Mouse (Mus musculus) embryonic facial prominence, embryonic 13.5 days (tissue): ENCODE results near the gene Itpr1. TPM values are rescaled to one million over a fixed set of nuclear protein-coding genes. Genes with fewer than 3 reads are reported as not detected.

Experiments used
- ATAC-seq: fragments of 200-750 bp; cut with Nextera tagmentation; 2 replicates; pipeline ENCODE4 v1.8.0; 2017; ENCODE audit warnings: low read depth; ENCODE audit not compliant: insufficient number of reproducible peaks, insufficient read depth, low FRiP score, low TSS enrichment
- H3K27ac ChIP-seq: fragments of 300-500 bp; sonication (generic); 2 replicates; pipeline ENCODE4 v1.5.1; 2015; ENCODE audit warnings: moderate library complexity, mild to moderate bottlenecking, inconsistent platforms
- H3K27me3 ChIP-seq: fragments of 300-500 bp; sonication (generic); 2 replicates; pipeline ENCODE4 v1.6.1; 2015; ENCODE audit warnings: mild to moderate bottlenecking, inconsistent platforms
- H3K36me3 ChIP-seq: fragments of 300-500 bp; sonication (generic); 2 replicates; pipeline ENCODE4 v1.6.1; 2015; ENCODE audit warnings: mild to moderate bottlenecking, inconsistent platforms
- H3K4me1 ChIP-seq: fragments of 300-500 bp; sonication (generic); 2 replicates; pipeline ENCODE4 v1.6.1; 2015; ENCODE audit warnings: inconsistent platforms
- H3K4me2 ChIP-seq: fragments of 300-500 bp; sonication (generic); 2 replicates; pipeline ENCODE4 v1.6.1; 2015; ENCODE audit warnings: moderate library complexity, mild to moderate bottlenecking, inconsistent platforms
- H3K4me3 ChIP-seq: fragments of 300-500 bp; sonication (generic); 2 replicates; pipeline ENCODE4 v1.5.1; 2015; ENCODE audit warnings: mild to moderate bottlenecking, inconsistent platforms
- H3K9ac ChIP-seq: fragments of 300-500 bp; sonication (generic); 2 replicates; pipeline ENCODE4 v1.6.1; 2015; ENCODE audit warnings: mild to moderate bottlenecking, inconsistent platforms
- H3K9me3 ChIP-seq: fragments of 300-500 bp; sonication (generic); 2 replicates; pipeline ENCODE4 v1.6.1; 2016; ENCODE audit warnings: inconsistent platforms
- WGBS: fragments of 180-500 bp; shearing (Covaris S2); methylation state at CpG from one replicate; pipeline ENCODE4 v1.1.7; 2015; ENCODE audit warnings: mixed read lengths; 5-methylcytosine and 5-hydroxymethylcytosine counted together
- polyA plus RNA-seq: library from polyadenylated mRNA; unstranded; fragments of >200 nt; fragmentation: Nextera tagmentation; extraction: Ambion mirVana; gene quantifications from 2 replicates; pipeline ENCODE4 v1.2.1, GENCODE M21; 2015

Gene Itpr1
- polyA plus RNA-seq, 1 experiment from 2014 or later = 7.8 TPM

- Histone ChIP-seq H3K4me1 (peaks cover 53% of the 10 kb centered on the region), H3K9ac (no peak overlapping the region), H3K27ac (no peak overlapping the region), H3K4me2 (no peak overlapping the region), H3K4me3 (no peak overlapping the region), H3K36me3 (no peaks in the 10 kb centered on the region), H3K9me3 (no peaks in the 10 kb centered on the region), H3K27me3 (no peaks in the 10 kb centered on the region)
- ATAC-seq = no peak
- WGBS = 32% methylated on average over 6 of the region's 6 CpGs
Observed at GRCm38 (mm10) chr6:108233070-108233469, 20.2 kb downstream of the Itpr1 start.

GRCm38 (mm10) chr6:108234536-108234935 is 21.6 kb downstream of the Itpr1 start:
- H3K9ac ChIP-seq = no peak overlapping the region
- no peaks in the 10 kb centered on the region for H3K27me3 ChIP-seq

GRCm38 (mm10) chr6:108235680-108236123 is 22.8 kb downstream of the Itpr1 start:
- ATAC-seq = no peak
- no peaks in the 10 kb centered on the region for H3K27me3 ChIP-seq
- no peak overlapping the region for H3K9ac ChIP-seq
- H3K4me1 ChIP-seq = peaks cover 67% of the 10 kb centered on the region
- no peaks in the 10 kb centered on the region for H3K9me3 ChIP-seq
- WGBS = 33% methylated on average over 13 of the region's 13 CpGs
- peak overlapping the region; percentile 71 for H3K27ac ChIP-seq
- no peak overlapping the region for H3K4me3 ChIP-seq
- H3K4me2 ChIP-seq = 0 out of 2 replicates have a peak overlapping the region, but pooled peaks have one; percentile 14
- H3K36me3 ChIP-seq = no peaks in the 10 kb centered on the region

More at GRCm38 (mm10) chr6:108234536-108234935, 21.6 kb downstream of the Itpr1 start:
- no peak for ATAC-seq
- no peak overlapping the region for H3K4me3 ChIP-seq
- no peak overlapping the region for H3K27ac ChIP-seq
- peaks cover 59% of the 10 kb centered on the region for H3K4me1 ChIP-seq
- 66% methylated on average over 6 of the region's 6 CpGs for WGBS
- H3K9me3 ChIP-seq = no peaks in the 10 kb centered on the region
- H3K4me2 ChIP-seq = no peak overlapping the region
- no peaks in the 10 kb centered on the region for H3K36me3 ChIP-seq

- no peak for ATAC-seq
- H3K4me2 ChIP-seq = no peak overlapping the region; the same call in 1 of the 2 replicates
- H3K27ac ChIP-seq = peak overlapping the region; percentile 71; the same call in 1 of the 2 replicates
Observed at GRCm38 (mm10) chr6:108236411-108236921, 23.6 kb downstream of the Itpr1 start.

GRCm38 (mm10) chr6:108236996-108237395 is 24.1 kb downstream of the Itpr1 start:
- no peak for ATAC-seq
- H3K27ac ChIP-seq = no peak overlapping the region
- H3K9ac ChIP-seq = no peak overlapping the region

More at GRCm38 (mm10) chr6:108236411-108236921, 23.6 kb downstream of the Itpr1 start:
- H3K27me3 ChIP-seq = no peaks in the 10 kb centered on the region
- no peak overlapping the region for H3K4me3 ChIP-seq
- no peaks in the 10 kb centered on the region for H3K9me3 ChIP-seq
- no peaks in the 10 kb centered on the region for H3K36me3 ChIP-seq
- peaks cover 72% of the 10 kb centered on the region for H3K4me1 ChIP-seq
- 42% methylated on average over 9 of the region's 9 CpGs for WGBS
- H3K9ac ChIP-seq = no peak overlapping the region

GRCm38 (mm10) chr6:108237585-108237984 is 24.7 kb downstream of the Itpr1 start:
- no peaks in the 10 kb centered on the region for H3K36me3 ChIP-seq
- H3K9me3 ChIP-seq = no peaks in the 10 kb centered on the region
- no peak for ATAC-seq
- no peak overlapping the region for H3K9ac ChIP-seq
- 34% methylated on average over 8 of the region's 8 CpGs for WGBS
- H3K4me2 ChIP-seq = no peak overlapping the region
- H3K4me3 ChIP-seq = no peak overlapping the region
- no peaks in the 10 kb centered on the region for H3K27me3 ChIP-seq
- peak overlapping the region; percentile 56; the same call in 1 of the 2 replicates for H3K27ac ChIP-seq
- peaks cover 73% of the 10 kb centered on the region for H3K4me1 ChIP-seq

More at GRCm38 (mm10) chr6:108236996-108237395, 24.1 kb downstream of the Itpr1 start:
- 64% methylated on average over 8 of the region's 8 CpGs for WGBS
- Histone ChIP-seq H3K27me3 (no peaks in the 10 kb centered on the region), H3K4me1 (peaks cover 76% of the 10 kb centered on the region), H3K36me3 (no peaks in the 10 kb centered on the region), H3K4me2 (no peak overlapping the region; the same call in 1 of the 2 replicates), H3K4me3 (no peak overlapping the region), H3K9me3 (no peaks in the 10 kb centered on the region)

GRCm38 (mm10) chr6:108238011-108238410 is 25.1 kb downstream of the Itpr1 start:
- ATAC-seq = 0 out of 2 replicates have a peak, but pooled peaks have one; percentile 32
- no peak overlapping the region for H3K4me3 ChIP-seq
- no peak overlapping the region for H3K9ac ChIP-seq
- 47% methylated on average over 4 of the region's 4 CpGs for WGBS
- no peaks in the 10 kb centered on the region for H3K27me3 ChIP-seq
- no peak overlapping the region for H3K4me2 ChIP-seq
- peaks cover 69% of the 10 kb centered on the region for H3K4me1 ChIP-seq
- H3K27ac ChIP-seq = peak overlapping the region; percentile 56; the same call in 1 of the 2 replicates
- no peaks in the 10 kb centered on the region for H3K9me3 ChIP-seq
- H3K36me3 ChIP-seq = no peaks in the 10 kb centered on the region

- WGBS = 12% methylated on average over 4 of the region's 4 CpGs
- H3K27ac ChIP-seq = no peak overlapping the region
- peaks cover 63% of the 10 kb centered on the region for H3K4me1 ChIP-seq
Observed at GRCm38 (mm10) chr6:108239056-108239455, 26.2 kb downstream of the Itpr1 start.

GRCm38 (mm10) chr6:108240004-108240403 is 27.1 kb downstream of the Itpr1 start:
- peaks cover 59% of the 10 kb centered on the region for H3K4me1 ChIP-seq
- H3K27ac ChIP-seq = no peak overlapping the region
- whole genome bisulfite sequencing = 73% methylated on average over 1 of the region's 1 CpGs
- H3K4me2 ChIP-seq = no peak overlapping the region
- H3K4me3 ChIP-seq = no peak overlapping the region
- no peaks in the 10 kb centered on the region for H3K36me3 ChIP-seq
- no peaks in the 10 kb centered on the region for H3K27me3 ChIP-seq
- no peak for ATAC-seq
- no peaks in the 10 kb centered on the region for H3K9me3 ChIP-seq
- H3K9ac ChIP-seq = no peak overlapping the region

More at GRCm38 (mm10) chr6:108239056-108239455, 26.2 kb downstream of the Itpr1 start:
- no peak for ATAC-seq
- Histone ChIP-seq H3K4me3 (no peak overlapping the region), H3K36me3 (no peaks in the 10 kb centered on the region), H3K4me2 (no peak overlapping the region), H3K9ac (no peak overlapping the region), H3K9me3 (no peaks in the 10 kb centered on the region), H3K27me3 (no peaks in the 10 kb centered on the region)

- Histone ChIP-seq H3K36me3 (no peaks in the 10 kb centered on the region), H3K27me3 (no peaks in the 10 kb centered on the region), H3K9ac (no peak overlapping the region), H3K9me3 (no peaks in the 10 kb centered on the region), H3K27ac (peak overlapping the region; percentile 3; the same call in 1 of the 2 replicates), H3K4me1 (peaks cover 55% of the 10 kb centered on the region), H3K4me2 (no peak overlapping the region), H3K4me3 (no peak overlapping the region)
- ATAC-seq = 0 out of 2 replicates have a peak, but pooled peaks have one; percentile 49
- 29% methylated on average over 5 of the region's 5 CpGs for WGBS
Observed at GRCm38 (mm10) chr6:108240754-108241153, 27.9 kb downstream of the Itpr1 start.

GRCm38 (mm10) chr6:108244571-108244970 is 31.7 kb downstream of the Itpr1 start:
- no peak overlapping the region for H3K9ac ChIP-seq
- H3K4me1 ChIP-seq = peaks cover 52% of the 10 kb centered on the region
- no peak overlapping the region for H3K4me3 ChIP-seq
- WGBS = 75% methylated on average over 8 of the region's 8 CpGs
- no peaks in the 10 kb centered on the region for H3K27me3 ChIP-seq
- H3K27ac ChIP-seq = no peak overlapping the region
- no peaks in the 10 kb centered on the region for H3K36me3 ChIP-seq
- ATAC-seq = no peak
- no peak overlapping the region for H3K4me2 ChIP-seq
- no peaks in the 10 kb centered on the region for H3K9me3 ChIP-seq

- H3K4me2 ChIP-seq = no peak overlapping the region
- H3K4me1 ChIP-seq = peaks cover 46% of the 10 kb centered on the region
- WGBS = 61% methylated on average over 3 of the region's 3 CpGs
- H3K27me3 ChIP-seq = no peaks in the 10 kb centered on the region
- no peaks in the 10 kb centered on the region for H3K36me3 ChIP-seq
- ATAC-seq = no peak
- H3K9ac ChIP-seq = no peak overlapping the region
- no peak overlapping the region for H3K4me3 ChIP-seq
- no peak overlapping the region for H3K27ac ChIP-seq
- no peaks in the 10 kb centered on the region for H3K9me3 ChIP-seq
Observed at GRCm38 (mm10) chr6:108246369-108247085, 33.6 kb downstream of the Itpr1 start.
